Mouse (Mus musculus) small intestine, adult 10 weeks (tissue): Measurements from ENCODE around the gene Neurod4. TPM values are rescaled to one million over a fixed set of nuclear protein-coding genes. Genes with fewer than 3 reads are reported as not detected.

Experiments used
- polyA plus RNA-seq: library from polyadenylated mRNA; stranded (reverse); fragments of 350-450 nt; fragmentation: Illumina TruSeq; extraction: RNeasy Lipid Tissue Mini Kit (QIAGEN cat#74804); gene quantifications from one replicate; pipeline ENCODE4 v1.2.3, GENCODE M21; 2014; ENCODE audit warnings: low replicate concordance

Gene Neurod4
- polyA plus RNA-seq = not detected

GRCm38 (mm10) chr10:130280066-130280465, at the start of gene Neurod4:
TSS of gene Neurod4 (minus strand) at chr10:130280240.

GRCm38 (mm10) chr10:130322637-130323036, 42.6 kb upstream of the Neurod4 start, which contains the start of gene Tespa1:
TSS of gene Tespa1 (plus strand) at chr10:130322870.

Other genes starting within 250 kb of the Neurod4 start
- not detected for gene Olfr821, start 249.9 kb downstream of the Neurod4 start, polyA plus RNA-seq
- not detected for gene Olfr822, start 209.0 kb downstream of the Neurod4 start, polyA plus RNA-seq
- gene Olfr823, start 164.9 kb downstream of the Neurod4 start, polyA plus RNA-seq = not detected
- not detected for gene Olfr824, start 150.2 kb downstream of the Neurod4 start, polyA plus RNA-seq
- not detected for gene Olfr825, start 113.5 kb downstream of the Neurod4 start, polyA plus RNA-seq
- not detected for gene Olfr826, start 96.1 kb downstream of the Neurod4 start, polyA plus RNA-seq
- not detected for gene Olfr827, start 65.8 kb downstream of the Neurod4 start, polyA plus RNA-seq
- 2.4 TPM for gene Tespa1, start 42.6 kb upstream of the Neurod4 start, polyA plus RNA-seq
- gene Vmn2r84, start 114.1 kb upstream of the Neurod4 start, polyA plus RNA-seq = not detected
- not detected for gene Vmn2r85, start 149.5 kb upstream of the Neurod4 start, polyA plus RNA-seq
- gene Vmn2r86, start 175.8 kb upstream of the Neurod4 start, polyA plus RNA-seq = not detected
- not detected for gene Vmn2r87, start 217.2 kb upstream of the Neurod4 start, polyA plus RNA-seq